Mouse (Mus musculus) bone marrow macrophage, adult 2 months (primary cell): ENCODE measurements at regions not wholly inside any gene's neighbourhood (a gene's known extent, or its start where the extent isn't known, plus 50 kb on each side); places are given as distances from the start of the nearest gene placed in this dataset.

Experiments
- CTCF ChIP-seq: IDR thresholded peaks from 2 replicates; pipeline ENCODE4 v1.5.1; 2012; ENCODE audit warnings: low read depth, mild to moderate bottlenecking, low read length, moderate library complexity
- POLR2A ChIP-seq: IDR thresholded peaks from 2 replicates; pipeline ENCODE4 v1.6.1; 2012; ENCODE audit warnings: mild to moderate bottlenecking, low read depth, low read length, borderline replicate concordance

- TF ChIP-seq POLR2A (no peak), CTCF (no peak)
Observed at GRCm38 (mm10) chr15:60141554-60142070, 125.2 kb upstream of the 4933412E24Rik start.
